9 mouse cellular contexts compared by ENCODE assay signal in the genomic region with DNA sequence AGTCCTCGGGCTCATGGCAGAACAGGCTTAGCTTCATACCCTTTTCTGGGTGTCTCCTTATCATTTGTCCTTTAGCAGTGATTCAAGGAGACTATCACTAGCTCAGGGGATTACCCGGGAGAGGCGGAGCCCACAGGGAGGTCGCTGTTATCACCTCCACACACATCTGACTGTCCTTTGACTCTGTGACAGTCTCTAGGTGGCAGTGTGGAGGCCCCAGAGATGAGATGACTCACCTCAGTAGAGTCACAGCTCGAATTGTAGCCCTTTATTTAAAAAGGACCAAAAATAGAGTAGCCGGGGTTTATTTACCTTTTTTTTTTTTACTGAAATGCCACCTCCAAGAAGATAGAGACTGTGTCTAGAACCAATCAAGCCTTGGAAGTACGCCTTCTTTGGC. TPM values are rescaled to one million over a fixed set of nuclear protein-coding genes. Genes with fewer than 3 reads are reported as not detected.
A peak's percentile ranks its signal among the peaks of the same experiment; 100 is the strongest.
DNase-seq lines count a peak whose midpoint lies in the region; ATAC-seq lines count a peak whose summit lies in the region.
"Had no signal": no experiment of that assay in that cellular context is flagged by ENCODE, and none has a peak within 500 bp of the region (broad histone marks: within the 10 kb centered on the region; RNA-seq: fewer than 3 reads in every experiment).

No protein-coding gene starts in this region.

- no peaks in the 10 kb centered on the region for H3K9me3 ChIP-seq in forebrain, embryonic 16.5 days (ENCODE audit: control insufficient read depth, low read length)
- H3K9me3 ChIP-seq: liver, embryonic 15.5 days had no signal

- H3K4me3 ChIP-seq in forebrain, embryonic 16.5 days (replicated peaks; ENCODE audit: low read length), result no peak overlapping the region
- H3K4me3 ChIP-seq: liver, embryonic 15.5 days had no signal

- no peak overlapping the region for H3K9ac ChIP-seq in forebrain, embryonic 16.5 days (replicated peaks; ENCODE audit: low read depth, low read length)
- H3K9ac ChIP-seq: liver, embryonic 15.5 days had no signal

- DNase-seq in cerebellum, postnatal 14 days, result peak; percentile 32 to 33
- DNase-seq in cerebellum, postnatal 4 days (ENCODE audit: low spot score in 2 of 2), result no peak
- peak; percentile 15 for DNase-seq in retina, embryonic 14.5 days (ENCODE audit: low spot score)
- no peak for DNase-seq in retina, postnatal 1 day
- peak; percentile 66 for DNase-seq in thymus, postnatal 14 days
- no peak for DNase-seq in ovary, postnatal 14 days (ENCODE audit: low spot score)

- H3K27me3 ChIP-seq in forebrain, embryonic 16.5 days (replicated peaks; ENCODE audit: control insufficient read depth, insufficient read depth, low read length), result no peaks in the 10 kb centered on the region
- H3K27me3 ChIP-seq: liver, embryonic 15.5 days had no signal

- WGBS in forebrain, embryonic 16.5 days, result 42% methylated on average over 7 of the region's 7 CpGs

- H3K4me1 ChIP-seq in forebrain, embryonic 16.5 days (replicated peaks; ENCODE audit: control insufficient read depth, insufficient read depth, low read length), result no peaks in the 10 kb centered on the region
- H3K4me1 ChIP-seq: liver, embryonic 15.5 days had no signal

- H3K36me3 ChIP-seq in forebrain, embryonic 16.5 days (ENCODE audit: control insufficient read depth, insufficient read depth), result no peaks in the 10 kb centered on the region
- H3K36me3 ChIP-seq: liver, embryonic 15.5 days had no signal

- no peak overlapping the region for H3K4me2 ChIP-seq in forebrain, embryonic 16.5 days (ENCODE audit: low read length)
- H3K4me2 ChIP-seq: liver, embryonic 15.5 days had no signal

- no peak overlapping the region for H3K27ac ChIP-seq in forebrain, embryonic 16.5 days (ENCODE audit: low read length)
- H3K27ac ChIP-seq: liver, embryonic 15.5 days had no signal

- ATAC-seq in common myeloid progenitor, adult 5-6 weeks (replicated peaks; ENCODE audit: low read depth, poor library complexity, severe bottlenecking), result peak; percentile 77
- ATAC-seq in forebrain, embryonic 16.5 days, result no peak

RNA-seq across cellular contexts. Expression of a gene that starts 13.4 kb away (rescaled TPM):
- total RNA-seq in common myeloid progenitor, adult 5-6 weeks (2017), result not detected in 2 replicates
- 1.3 and 1.6 TPM in 2 replicates for polyA plus RNA-seq in forebrain, embryonic 16.5 days (2015; fragmentation: Nextera tagmentation; extraction: Ambion mirVana)

Comparison
In these comparisons a context has a peak if more than half of its experiments do, and no peak if none do; other contexts are left out.
1. DNase-seq: peak in cerebellum, postnatal 14 days (2 of 2), retina, embryonic 14.5 days (single experiment) and thymus, postnatal 14 days (single experiment); none in cerebellum, postnatal 4 days (0 of 2), retina, postnatal 1 day (single experiment) and ovary, postnatal 14 days (single experiment).